Mouse (Mus musculus): ENCODE measurements around the gene Tmem238l.
A peak's percentile ranks its signal among the peaks of the same experiment; 100 is the strongest.

Gene Tmem238l

DNA sequence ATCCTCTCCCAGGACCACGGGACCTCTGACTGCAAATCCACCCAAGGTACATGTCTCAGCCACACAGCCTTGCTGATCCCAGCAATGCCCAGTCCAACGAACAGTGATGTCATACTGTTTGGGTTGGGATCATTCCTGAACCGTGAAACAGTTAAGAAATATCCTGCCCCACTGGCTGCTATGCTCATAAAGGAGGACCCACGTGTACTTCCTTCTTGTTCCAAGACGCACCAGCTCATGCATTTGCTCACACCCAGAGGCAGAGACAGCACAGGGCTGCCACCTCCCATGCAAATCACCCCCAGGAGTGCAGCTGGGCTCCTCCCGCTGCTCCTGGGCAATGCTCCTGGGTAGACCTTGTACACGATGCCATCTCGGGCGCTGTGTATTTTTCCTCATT is at the start of gene Tmem238l:
Gene Tmem238l, plus strand, starts transcription at position 336 of the 400 bp plus-strand sequence.
- DNase-seq = no peak

DNA sequence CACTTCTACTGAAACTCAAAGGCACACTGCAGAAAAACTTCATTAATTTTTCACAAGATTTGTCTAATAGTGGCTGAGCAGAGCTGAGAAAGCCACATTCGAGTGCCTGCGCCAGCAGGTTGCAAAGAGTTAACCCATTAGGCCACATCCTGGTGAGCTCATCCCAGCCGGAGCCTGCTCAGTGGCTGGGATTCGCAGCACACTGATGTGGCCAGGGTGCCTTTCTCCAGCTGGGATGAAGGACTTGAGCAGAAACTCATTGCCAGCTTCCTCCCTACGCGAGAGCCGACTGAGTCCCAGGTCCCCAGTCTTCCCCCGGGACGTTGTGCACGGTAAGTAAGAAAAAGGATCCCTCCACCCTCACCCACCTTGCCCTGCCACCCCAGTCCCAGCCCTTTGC is 44.6 kb upstream of the Tmem238l start, which contains the start of gene Pirt:
Gene Pirt, plus strand, starts transcription at position 171 of the 400 bp plus-strand sequence.
- peak; percentile 87 for DNase-seq

DNA sequence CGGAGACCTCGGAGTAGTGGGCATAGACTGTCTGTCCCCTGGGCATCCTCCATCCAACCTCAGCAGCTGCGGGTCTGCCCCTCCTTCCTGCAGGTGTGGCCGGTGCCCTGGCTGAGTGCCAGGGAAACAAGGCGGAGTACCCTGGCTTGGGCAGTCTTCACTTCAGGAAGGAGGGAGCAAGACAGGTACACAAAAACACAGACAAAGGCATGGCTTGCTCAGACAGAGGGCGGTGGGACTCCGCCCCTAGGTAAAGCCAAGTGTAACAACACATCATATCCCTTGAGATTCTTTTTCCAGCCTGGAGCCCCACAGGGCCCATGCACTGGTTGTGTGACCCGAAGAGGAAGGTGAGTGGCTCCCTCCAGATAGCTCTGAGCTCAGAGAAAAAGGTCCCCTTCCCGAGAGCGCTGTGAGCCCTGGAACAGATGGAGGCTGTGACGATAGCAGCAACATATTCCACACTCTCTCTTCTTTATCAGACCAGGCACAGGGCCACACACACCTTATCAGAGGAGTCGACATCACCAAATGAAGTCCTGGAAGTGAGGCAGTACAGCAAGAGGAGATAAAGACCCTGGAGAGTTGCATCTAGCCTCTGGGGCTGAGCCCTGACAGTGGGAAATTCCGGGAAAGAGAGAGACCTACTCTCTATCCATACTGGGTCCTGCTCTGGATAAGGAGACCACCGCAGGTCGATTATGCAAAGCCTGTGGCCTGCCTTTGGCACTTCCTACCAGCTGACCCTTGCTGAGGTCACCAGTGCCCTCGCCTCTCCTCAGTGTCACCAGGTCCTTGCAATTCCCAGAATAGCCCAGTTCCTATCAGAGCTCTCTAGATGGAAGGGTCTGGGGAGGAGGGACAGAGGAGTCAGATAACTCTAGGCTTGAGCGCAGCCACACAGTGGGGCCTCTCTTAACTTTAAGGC is 43.6 kb upstream of the Tmem238l start:
- DNase-seq = peak; percentile 94

DNA sequence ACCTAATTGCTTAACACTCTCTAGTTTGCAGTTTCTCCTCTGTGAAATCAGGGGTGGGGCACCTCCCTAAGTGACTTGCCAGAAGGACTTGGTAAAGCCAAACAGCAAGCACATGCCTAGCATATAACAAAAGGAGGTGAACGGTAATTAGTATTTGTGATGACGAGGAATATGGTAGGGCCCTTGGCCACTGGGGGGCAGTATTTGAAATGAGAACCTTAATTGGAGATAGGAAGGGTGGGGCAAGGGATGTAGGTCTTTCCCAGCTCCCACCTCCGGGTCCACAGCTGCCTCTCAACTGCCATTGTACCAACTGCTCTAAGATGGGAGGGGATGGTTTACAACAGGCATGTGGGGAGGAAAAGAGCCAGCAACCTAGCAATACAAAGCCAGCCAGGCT is 42.2 kb upstream of the Tmem238l start:
- peak; percentile 91 for DNase-seq

DNA sequence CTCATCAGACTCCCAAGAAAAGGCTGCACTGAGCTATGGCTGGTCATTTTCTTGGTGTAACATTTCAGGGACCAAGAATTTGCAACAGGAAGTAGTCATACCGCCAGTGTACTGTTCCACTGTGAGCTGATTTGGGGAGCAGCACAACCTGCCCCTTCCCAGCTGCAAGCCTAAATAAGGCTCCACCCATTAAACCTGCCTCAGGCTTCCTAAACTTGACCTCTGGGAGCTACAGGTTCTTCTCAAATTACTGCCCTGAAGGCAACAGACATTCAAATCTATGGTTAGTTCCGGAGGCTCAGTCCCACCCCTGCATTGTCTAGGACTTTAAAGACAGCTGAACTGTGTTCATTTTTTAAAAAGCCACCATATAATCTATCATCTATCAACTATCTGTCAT is 36.4 kb upstream of the Tmem238l start:
- DNase-seq = no peak

DNA sequence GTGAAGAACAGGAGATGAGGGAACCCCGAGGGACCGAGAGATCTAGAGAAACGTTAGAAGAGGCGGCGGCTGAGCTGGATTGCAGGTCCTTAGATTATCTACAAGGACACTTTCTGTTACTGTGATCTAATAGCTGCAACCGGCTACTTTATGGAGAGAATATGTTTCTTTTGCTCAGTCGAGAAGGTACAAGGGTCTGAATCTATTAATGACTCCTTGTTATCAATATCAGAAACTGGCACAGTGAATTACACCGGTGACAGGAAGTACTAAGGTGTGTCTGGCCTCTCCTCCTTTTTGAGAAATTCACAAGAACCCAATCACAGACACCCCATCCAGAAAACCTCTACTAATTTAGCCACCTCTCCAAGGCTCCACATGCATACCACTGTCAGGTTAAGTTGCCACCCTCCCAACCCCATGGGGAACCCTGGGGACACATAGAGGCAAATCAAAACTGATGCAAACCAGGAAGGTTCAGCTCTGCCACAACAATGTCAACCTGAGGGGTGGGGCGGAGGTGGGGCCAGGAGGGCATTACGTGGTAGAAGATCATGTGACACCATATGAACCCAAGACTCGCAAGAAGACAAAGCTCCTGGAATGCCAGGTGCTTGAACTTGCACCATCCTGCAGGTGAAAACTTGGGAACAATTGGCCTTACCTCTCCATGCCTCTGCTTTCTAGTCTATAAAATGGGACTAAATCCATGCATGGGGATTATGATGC is 32.2 kb upstream of the Tmem238l start:
- peak; percentile 87 for DNase-seq

DNA sequence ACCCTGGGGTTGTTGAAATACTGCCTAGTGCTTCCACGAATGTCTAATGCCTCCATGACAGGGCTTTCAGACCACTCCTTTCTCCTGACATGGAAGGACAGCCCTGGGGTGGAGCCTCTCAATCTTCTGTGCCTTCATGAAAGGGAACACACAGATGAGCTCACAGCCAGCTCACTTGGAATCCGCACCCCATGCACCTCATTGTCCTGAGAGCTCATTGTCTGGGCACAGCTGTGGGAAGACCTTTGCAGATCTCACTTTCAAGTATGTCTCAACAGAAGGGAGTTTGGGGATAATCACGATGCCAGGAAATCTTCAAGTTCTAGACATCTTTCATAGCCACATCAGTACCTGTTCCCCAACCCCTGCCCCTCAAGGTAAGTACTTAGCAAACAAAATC is 28.1 kb upstream of the Tmem238l start:
- DNase-seq = no peak

DNA sequence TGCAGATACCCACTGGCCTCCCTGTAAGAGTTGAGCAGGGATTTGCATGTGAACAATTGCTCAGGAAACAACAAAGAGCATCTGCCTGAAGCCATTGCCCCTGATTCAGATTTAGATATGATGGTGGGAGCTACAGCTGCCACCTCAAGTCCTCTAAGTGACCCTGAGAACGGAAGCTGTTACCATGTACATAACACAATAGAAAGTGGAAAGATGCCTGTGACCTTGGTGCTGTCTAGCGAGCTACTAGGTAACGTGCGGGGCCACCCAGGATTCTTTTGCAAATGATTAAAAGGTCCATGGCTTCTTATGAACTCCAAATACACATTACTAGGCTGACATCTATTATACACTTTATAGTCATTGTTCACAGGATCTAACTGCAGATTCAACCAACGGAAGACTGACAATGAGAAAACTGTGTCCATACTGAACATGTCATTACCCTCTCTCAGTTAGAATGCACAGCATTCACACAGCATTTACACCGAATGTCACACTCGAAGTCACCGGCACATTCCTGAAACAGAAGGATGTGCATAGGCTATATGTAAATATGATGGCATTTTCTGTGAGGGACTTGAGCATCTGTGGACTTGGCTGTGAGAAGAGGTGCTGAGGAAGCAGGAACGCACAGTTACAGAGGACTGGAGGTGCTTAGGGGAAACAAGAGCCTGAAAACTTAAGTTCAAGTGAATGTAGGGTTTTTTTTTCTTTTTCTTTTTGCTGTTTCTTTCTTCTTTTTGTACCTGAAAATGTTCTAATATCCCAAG is 23.4 kb upstream of the Tmem238l start:
- DNase-seq = no peak

DNA sequence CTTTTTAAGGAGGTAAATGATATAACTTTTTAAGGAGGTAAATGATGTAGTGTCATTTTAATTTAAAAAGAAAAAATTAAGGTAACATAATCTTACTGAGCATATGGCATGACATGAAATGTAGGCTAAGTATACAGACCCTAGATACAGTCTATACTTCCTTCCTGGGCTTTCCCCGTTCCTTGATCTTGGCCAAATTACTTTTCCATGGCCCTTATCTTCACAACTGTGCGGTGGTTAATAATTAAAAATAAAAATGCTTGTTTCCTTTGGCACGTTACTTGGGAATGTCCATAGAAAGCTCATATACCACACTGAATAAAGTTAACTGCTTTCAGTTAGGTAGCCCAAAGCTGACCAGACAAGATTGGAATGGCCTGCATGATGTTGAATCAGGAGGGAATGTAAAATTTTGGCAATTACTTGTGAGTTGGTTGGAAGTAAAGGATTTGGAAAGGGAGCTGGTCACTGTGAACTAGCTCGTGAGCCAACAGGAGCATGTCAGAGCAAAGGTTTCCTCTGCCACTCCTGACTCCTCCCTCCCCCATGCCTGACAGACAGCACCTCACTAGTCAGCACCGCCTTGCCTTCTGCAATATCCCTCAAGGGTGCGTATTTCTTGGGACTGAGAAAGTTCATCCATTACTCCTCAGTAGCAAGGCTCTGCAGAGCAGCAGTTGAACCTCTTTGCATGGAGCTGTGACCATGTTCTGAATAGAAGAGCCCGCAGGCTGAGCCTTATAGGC is 21.8 kb upstream of the Tmem238l start:
- no peak for DNase-seq

DNA sequence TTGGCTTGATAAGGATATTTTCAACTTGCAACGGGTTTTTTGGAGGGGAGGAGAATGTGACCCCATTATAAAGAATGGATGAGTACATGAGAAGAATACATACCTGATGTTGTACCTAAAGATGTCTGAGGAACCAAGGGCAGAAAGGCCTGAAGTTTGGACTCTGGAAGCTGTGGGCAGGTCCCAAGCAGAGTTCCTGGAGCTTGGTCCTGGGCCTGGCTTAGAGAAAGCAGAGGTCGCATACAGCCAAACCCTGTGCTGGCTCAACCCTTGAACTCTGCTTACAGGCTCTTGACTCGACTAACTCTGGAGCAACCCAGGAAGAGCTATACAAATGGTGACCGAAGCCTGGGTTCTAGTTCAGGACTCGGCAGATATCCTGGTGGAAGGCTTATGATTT is 14.4 kb upstream of the Tmem238l start:
- DNase-seq = no peak

DNA sequence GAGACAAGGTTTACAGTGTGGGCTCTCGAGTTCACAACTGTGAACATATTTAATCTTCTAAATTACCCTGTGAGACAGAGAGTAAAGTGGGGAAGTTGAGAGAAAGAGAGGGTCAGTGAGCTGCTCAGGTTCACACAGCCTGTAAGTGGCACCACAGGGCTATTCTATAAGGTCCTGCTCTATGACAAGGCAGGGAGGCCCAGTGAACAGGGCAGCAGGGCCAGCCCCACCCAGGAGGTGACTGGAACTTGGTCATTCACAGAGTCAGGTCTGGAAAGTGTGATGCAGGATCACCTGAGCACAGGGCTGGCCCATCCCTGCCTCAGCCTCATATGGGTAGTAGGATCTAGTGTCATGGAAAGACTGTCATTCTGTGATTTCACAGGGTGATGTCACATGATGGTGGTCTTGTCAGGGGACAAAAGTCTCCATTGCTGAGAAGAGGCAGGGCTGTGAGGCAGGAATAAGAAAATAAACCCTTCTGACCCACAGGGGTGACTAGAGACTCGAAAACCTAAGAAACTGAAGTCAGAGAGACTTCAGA is 11.1 kb upstream of the Tmem238l start:
- no peak for DNase-seq

DNA sequence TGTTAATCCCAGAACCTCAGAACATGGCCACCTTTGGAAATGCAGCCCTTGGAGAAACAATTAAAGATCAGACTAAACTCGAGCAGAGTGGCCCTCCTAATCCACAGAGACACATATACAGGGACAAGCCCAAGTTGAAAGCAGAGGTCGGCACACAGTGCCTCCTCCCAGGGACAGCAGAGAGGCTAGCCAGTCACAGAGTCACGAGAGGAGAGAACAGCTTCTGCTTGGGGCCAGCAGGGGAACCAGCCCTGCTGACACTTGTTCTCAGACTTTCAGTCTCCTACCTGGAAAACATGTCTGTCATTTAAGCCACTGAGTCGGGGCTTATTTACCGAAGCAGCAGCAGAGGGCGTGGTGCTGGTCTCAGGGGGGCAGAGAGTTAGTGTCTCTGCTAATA is 9.9 kb upstream of the Tmem238l start:
- DNase-seq = no peak

DNA sequence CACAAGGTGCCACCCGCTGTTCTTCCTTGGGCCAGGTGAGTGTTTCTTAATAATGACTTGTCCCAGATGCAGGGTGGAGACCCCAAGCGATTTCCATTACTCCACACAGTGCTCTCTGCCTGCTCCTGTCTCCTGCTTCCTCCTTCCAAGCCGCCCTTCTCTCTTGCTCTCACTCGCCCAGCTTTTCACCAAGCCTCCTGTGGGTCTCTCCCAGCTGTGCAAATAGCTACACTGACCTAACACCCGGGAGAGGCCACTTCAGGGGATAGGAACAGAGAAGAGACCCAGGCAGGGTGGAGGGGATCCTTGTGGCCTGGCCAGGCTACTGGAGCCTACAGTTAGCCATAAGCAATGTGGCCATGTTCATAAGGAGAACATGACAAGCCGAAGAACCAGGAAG is 9.5 kb upstream of the Tmem238l start:
- DNase-seq = no peak

DNA sequence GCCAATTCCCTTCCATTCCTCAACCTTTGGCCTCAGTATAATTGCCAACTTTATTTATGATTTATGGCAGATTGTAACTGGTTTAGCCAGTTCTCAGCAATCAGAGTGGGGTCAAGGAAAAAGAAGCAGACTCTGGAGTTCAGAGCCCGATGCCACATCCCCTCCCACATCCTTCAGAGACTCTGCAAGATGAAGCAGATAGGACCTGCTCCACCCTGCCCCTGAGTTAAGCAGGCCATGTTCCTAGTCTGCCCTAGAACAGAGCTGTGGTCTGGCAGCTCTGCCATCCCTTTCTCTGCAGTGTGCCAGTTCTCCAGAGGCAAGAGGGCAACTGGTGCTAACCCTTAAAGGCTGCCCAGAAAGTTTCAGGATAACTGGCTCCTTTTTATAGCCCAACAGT is 4.4 kb downstream of the Tmem238l start:
- no peak for DNase-seq

DNA sequence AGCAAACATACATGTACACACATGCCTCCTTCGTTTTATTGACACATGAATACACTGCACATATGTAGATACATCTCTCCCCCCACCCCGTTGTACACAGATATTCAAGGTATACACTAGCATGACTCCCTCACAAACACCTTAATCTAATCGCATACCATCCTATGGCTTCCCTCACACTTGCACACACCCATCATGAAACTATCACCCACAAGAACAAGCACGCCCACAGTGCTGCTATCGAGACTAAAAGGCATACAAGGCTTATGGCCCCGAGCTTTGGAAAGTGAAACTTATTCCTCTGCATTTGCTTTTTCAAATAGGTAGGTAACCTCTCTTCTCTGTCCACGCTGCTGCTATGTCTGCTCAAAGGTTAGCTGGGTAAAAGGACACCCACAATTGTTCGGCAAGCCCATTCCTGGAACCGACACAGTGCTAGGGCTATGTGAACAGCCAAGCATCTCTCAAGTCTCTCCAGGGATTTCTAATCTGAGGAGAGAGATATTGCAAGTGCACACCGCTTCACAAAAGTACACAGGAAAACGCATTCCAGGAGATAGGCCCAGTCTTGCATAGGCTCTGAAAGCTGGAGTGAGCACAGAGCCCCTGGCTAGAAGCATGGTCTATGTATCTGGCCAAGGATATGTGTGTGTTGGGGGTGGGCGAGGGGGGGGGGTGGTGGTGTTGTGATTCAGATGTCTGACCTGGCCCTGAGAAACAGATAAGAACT is 5.2 kb downstream of the Tmem238l start:
- peak; percentile 92 for DNase-seq

DNA sequence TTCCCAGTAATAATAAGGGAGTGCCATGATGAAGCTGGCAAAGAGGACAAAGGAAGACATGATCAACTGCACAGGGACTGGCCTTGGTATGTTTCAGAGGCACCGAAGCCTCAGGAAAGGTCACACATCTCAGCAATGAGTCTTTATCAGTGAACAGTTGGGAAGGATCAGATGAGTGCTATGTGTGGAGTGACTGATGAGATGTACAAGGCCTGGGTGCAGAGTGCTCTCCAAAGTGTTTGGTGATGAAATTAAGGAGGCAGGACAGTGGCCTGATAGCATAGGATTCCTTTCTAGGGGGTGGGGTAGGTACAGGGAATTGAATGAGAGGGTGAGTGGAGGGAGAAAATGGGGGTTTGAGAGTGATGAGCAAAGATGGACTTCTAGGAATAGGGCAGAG is 7.0 kb downstream of the Tmem238l start:
- no peak for DNase-seq

DNA sequence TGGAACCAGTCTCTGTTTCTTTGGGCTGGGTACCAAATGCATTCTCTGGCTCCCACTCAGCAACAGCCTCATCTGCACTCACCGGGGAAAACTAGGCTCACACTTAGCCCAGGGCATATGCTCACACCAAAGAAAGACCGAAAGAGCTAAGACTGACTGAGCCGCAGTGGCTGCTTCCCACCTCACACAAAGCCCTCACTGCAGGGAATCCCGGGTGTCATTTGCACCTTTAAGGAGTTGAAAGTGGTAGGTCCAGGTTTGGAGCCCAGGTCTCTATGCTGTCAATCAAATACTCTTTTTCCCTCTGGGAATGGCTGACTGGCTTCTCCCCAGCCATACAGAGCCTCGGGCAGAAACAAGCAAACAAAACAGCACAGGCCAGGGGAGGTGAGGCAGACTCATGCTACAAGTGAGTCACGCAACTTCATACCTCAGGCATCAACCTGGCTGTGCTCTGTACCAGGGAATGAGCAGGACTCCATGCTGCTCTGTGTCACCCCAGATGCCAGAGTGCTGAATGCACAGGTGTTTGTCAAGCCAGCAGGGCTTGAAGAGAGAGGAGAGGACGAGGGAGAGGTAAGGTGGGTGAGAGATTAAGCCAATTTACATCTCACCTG is 10.2 kb downstream of the Tmem238l start:
- DNase-seq = no peak

DNA sequence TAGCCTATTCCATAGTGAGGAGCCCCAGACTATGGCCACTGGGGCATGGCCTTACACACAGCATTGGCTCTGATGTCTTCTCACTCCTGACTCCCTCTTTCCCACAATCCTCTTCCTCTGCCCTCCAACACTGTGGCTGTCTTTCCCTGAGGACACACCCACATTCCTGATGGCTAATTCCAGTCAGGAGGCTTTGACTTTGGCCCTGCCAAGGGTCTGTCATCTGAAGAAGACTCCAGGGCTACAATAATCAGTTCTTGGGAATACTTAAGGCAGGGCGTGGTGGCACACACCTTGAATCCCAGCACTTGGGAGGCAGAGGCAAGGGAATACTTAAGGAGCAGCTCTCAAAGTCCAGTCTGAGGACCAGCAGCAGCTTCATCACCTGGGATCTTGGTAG is 12.1 kb downstream of the Tmem238l start:
- no peak for DNase-seq

DNA sequence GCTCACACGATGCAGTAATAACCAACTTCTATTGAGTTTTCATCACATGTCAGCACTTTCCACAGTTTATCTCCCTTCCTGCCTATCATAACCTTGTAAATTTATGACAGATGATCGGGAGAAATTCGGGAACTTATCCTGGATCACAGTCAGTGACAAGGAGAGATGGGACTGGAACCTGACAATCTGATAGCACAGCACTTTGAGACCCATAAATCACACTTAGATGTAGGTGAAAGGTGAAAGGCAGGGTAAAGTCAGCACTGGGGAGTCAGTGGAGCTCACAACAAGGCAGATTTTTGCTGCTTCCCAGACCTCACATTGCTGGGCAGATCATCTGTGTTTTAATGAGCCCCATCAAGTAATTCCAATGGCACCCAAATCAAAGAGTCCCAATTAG is 17.1 kb downstream of the Tmem238l start:
- DNase-seq = no peak

DNA sequence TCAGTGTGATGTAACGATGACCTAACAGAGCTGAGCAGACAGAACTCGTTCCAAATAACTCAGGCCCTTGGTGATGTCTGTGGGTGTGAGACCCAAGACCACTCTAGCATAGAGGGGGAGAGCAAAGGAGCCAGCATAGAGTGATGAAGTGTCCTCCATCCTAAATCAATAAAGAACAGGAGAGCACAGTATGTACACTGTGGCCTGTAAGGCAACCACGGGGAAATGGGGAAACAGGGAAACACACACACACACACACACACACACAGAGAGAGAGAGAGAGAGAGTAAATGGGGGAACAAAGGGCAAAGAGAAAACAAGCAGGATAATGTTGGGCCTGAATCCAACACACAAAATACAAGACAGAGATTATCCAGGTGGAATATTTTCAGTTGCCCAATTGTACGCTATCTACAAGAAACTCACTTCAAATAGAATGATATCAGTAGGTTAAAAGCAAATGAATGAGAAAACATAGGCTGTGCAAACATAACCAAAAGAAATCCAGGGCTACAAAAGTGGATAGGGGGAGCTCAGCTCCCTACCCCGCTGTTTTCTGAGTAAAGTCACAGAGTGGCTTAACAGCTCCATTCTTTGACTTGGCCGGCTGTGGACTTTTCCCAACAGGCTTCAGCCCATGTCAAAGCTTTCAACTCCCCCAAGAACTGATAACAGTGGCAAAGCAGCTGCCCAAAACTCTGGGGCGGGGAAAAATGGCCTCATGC is 19.3 kb downstream of the Tmem238l start:
- DNase-seq = no peak
